Mouse (Mus musculus) erythroblast, embryonic 14.5 days (primary cell): ENCODE measurements around the gene Cnp. TPM values are rescaled to one million over a fixed set of nuclear protein-coding genes. Genes with fewer than 3 reads are reported as not detected.
"Not testable (repeated sequence)": the region's sequence is repeated elsewhere in the genome, so short reads cannot be mapped to it uniquely, and the experiment has no call there.

Source experiments
- H3K27me3 ChIP-seq: 2 replicates; pipeline ENCODE4 v1.6.1; 2012; ENCODE audit warnings: inconsistent platforms; ENCODE audit not compliant: control insufficient read depth
- H3K36me3 ChIP-seq: 2 replicates; pipeline ENCODE4 v1.6.1; 2012; ENCODE audit warnings: mild to moderate bottlenecking, inconsistent platforms; ENCODE audit not compliant: control insufficient read depth
- H3K4me1 ChIP-seq: 2 replicates; pipeline ENCODE4 v1.6.1; 2012; ENCODE audit warnings: inconsistent platforms; ENCODE audit not compliant: control insufficient read depth
- H3K4me3 ChIP-seq: replicated peaks from 2 replicates; pipeline ENCODE3; 2012; ENCODE audit warnings: moderate library complexity, mild to moderate bottlenecking, inconsistent platforms
- H3K9me3 ChIP-seq: 2 replicates; pipeline ENCODE4 v1.6.1; 2012; ENCODE audit warnings: low read length, inconsistent platforms, mixed read lengths; ENCODE audit not compliant: control insufficient read depth
- GATA1 ChIP-seq: IDR thresholded peaks from 2 replicates; pipeline ENCODE4 v1.6.1; 2012; ENCODE audit warnings: low read length, inconsistent platforms, mixed read lengths
- TAL1 ChIP-seq: IDR thresholded peaks from 3 replicates; pipeline ENCODE4 v1.6.1; 2012; ENCODE audit warnings: low read length, inconsistent platforms, mixed read lengths
- polyA plus RNA-seq: library from polyadenylated mRNA; stranded (reverse); fragments of >175 nt; gene quantifications from 2 replicates; pipeline ENCODE4 v1.2.3, GENCODE M21; 2012

The Cnp gene
- polyA plus RNA-seq, 1 experiment: 0.09 TPM

DNA sequence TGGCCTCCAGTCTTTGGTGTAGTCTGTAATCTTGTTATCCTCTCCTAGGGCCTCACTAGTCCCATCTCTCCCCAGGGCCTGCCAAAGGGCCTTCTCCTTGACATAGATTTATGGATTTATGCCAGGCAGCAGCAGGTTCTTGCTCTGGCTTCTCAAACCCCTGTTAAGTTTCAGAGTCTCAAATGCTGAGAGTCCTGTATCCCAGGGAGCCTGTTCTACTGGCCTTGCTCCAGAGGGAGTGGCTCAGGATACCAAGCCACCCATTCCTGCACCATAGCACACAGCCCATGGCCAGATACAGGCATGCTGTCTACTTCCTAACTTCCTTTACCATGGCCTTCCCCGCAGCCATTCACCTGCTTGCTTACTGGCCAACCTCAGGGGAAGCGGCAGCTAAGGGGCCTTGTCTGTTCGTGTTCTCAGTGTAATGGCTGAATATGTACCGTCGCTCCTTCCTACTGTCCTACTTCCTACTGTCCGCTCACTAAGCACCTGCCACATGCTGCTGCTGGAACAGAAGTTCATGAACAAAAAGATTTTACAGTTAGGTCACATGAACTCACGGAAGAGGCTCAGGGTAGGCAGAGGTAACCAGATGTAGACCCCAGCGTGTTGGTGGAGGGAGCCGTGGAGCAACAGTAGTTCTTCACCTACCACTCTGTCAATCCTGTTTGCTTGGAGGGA lies 4.6 kb downstream of the Cnp start:
- Histone ChIP-seq H3K27me3 (no peaks in the 10 kb centered on the region), H3K4me1 (peaks cover 20% of the 10 kb centered on the region), H3K4me3 (no peak overlapping the region), H3K9me3 (no peaks in the 10 kb centered on the region), H3K36me3 (peaks cover 62% of the 10 kb centered on the region)
- TF ChIP-seq TAL1 (no peak), GATA1 (no peak)

GRCm38 (mm10) chr11:100580275-100580674 lies 5.6 kb downstream of the Cnp start:
- H3K36me3 ChIP-seq: peaks cover 72% of the 10 kb centered on the region
- no peak overlapping the region for H3K4me3 ChIP-seq
- no peak for TF ChIP-seq GATA1
- no peaks in the 10 kb centered on the region for H3K27me3 ChIP-seq
- H3K4me1 ChIP-seq: peaks cover 10% of the 10 kb centered on the region
- no peaks in the 10 kb centered on the region for H3K9me3 ChIP-seq

GRCm38 (mm10) chr11:100581756-100582155 lies 7.1 kb downstream of the Cnp start:
- Histone ChIP-seq H3K4me3 (no peak overlapping the region), H3K36me3 (peaks cover 87% of the 10 kb centered on the region), H3K27me3 (no peaks in the 10 kb centered on the region), H3K9me3 (no peaks in the 10 kb centered on the region), H3K4me1 (no peaks in the 10 kb centered on the region; the same call in 1 of the 2 replicates)
- TF ChIP-seq TAL1 (no peak), GATA1 (no peak)

DNA sequence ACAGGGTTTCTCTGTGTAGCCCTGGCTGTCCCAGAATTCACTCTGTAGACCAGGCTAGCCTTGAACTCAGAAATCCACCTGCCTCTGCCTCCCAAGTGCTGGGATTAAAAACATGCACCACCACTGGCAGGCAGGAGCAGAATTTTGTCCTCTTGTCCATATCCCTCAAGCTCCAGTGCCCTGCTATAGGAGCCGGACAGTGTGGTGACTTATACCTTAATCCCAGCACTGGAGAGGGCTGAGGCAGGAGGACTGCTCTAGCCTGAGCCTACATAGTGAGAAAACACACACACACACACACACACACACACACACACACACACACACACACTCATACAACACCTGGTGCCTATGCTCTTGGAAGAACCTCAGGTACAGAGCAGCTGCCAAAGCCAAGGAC lies 7.7 kb downstream of the Cnp start:
- H3K9me3 ChIP-seq, H3K4me3 ChIP-seq, H3K4me1 ChIP-seq, H3K27me3 ChIP-seq: not testable (repeated sequence)
- peaks cover 92% of the 10 kb centered on the region for H3K36me3 ChIP-seq

GRCm38 (mm10) chr11:100582836-100583235 lies 8.1 kb downstream of the Cnp start:
- H3K4me1 ChIP-seq: no peaks in the 10 kb centered on the region; the same call in 1 of the 2 replicates
- no peak for TF ChIP-seq GATA1
- no peak for TF ChIP-seq TAL1
- no peaks in the 10 kb centered on the region for H3K9me3 ChIP-seq
- H3K27me3 ChIP-seq: no peaks in the 10 kb centered on the region
- peaks cover 97% of the 10 kb centered on the region for H3K36me3 ChIP-seq
- no peak overlapping the region for H3K4me3 ChIP-seq

DNA sequence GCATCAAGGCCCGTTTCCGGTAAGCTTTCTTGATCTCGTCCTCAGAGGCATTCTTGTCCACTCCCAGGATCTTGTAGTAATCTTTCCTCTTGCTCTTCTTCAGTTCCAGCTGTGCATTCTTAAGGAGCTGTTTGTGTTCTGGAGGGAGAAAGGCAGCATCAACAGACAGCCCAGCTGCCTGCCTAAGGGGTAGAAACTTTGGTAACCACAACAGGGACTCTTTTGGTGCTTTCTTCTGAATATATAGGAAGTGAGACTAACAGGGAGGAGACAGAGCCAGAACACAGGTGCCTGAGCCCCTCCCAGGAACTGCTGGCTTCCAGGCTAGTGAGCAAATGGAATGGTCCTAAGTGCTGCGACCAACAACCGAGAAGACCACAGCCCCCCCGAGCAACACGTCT lies 9.9 kb downstream of the Cnp start:
- Histone ChIP-seq H3K27me3 (no peaks in the 10 kb centered on the region), H3K4me1 (no peaks in the 10 kb centered on the region; the same call in 1 of the 2 replicates), H3K4me3 (no peak overlapping the region), H3K9me3 (no peaks in the 10 kb centered on the region), H3K36me3 (peaks cover 97% of the 10 kb centered on the region)
- no peak for TF ChIP-seq GATA1
- TF ChIP-seq TAL1: no peak

GRCm38 (mm10) chr11:100585148-100585547 lies 10.4 kb downstream of the Cnp start:
- Histone ChIP-seq H3K4me3 (no peak overlapping the region), H3K9me3 (no peaks in the 10 kb centered on the region), H3K27me3 (no peaks in the 10 kb centered on the region), H3K36me3 (peaks cover 98% of the 10 kb centered on the region), H3K4me1 (no peaks in the 10 kb centered on the region; the same call in 1 of the 2 replicates)
- TF ChIP-seq TAL1 (no peak), GATA1 (no peak)

- peaks cover 97% of the 10 kb centered on the region for H3K36me3 ChIP-seq
- H3K4me1 ChIP-seq: no peaks in the 10 kb centered on the region
- H3K4me3 ChIP-seq: no peak overlapping the region
- TF ChIP-seq TAL1 (no peak), GATA1 (no peak)
- no peaks in the 10 kb centered on the region for H3K27me3 ChIP-seq
- H3K9me3 ChIP-seq: no peaks in the 10 kb centered on the region
Measured at GRCm38 (mm10) chr11:100588462-100588861, 13.8 kb downstream of the Cnp start.

DNA sequence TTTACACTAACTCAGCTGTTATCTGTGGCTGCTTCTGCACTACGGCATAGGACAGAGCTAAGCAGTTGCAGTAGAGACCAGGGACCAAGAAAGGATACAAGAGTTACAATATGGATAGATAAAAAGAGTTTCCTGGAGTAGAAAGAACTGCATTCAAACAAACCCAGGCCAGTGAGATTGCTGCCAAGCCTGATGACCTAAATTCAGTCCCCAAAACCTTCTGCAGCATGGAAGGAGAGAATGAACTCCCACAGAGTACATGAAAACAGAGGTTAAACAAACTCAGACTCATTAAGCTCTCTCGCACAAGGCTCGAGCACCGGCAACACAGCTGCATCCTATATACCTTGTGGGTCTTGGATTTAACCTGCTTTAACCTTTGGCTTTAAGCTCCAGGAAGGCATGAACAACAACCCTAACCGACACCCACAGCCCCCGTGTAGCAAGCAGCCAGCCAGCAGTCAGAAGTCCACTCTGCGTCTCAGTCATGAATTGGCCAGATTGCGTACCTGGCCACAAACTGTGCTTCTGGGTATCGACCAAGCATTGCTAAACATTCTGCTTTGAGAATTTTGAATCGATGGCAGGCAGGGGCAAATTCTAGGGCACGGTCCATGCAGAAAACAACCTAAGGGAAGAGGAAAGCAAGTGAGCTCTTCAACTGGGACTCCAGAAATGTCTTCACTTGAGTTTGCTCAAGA lies 17.8 kb downstream of the Cnp start:
- TF ChIP-seq GATA1 (no peak), TAL1 (no peak)
- Histone ChIP-seq H3K27me3 (no peaks in the 10 kb centered on the region), H3K36me3 (peaks cover 95% of the 10 kb centered on the region)

More for the DNA sequence above, 17.8 kb downstream of the Cnp start:
- no peak overlapping the region for H3K4me3 ChIP-seq
- no peaks in the 10 kb centered on the region for H3K9me3 ChIP-seq
- no peaks in the 10 kb centered on the region for H3K4me1 ChIP-seq
